Mouse (Mus musculus) E14TG2a.4 (cell line): ENCODE data around the gene Ccnd1.

ENCODE experiments used
- CTCF ChIP-seq: conservative IDR thresholded peaks from 2 replicates; pipeline ENCODE4 v1.5.1; 2014; ENCODE audit warnings: low read length
- NANOG ChIP-seq: IDR thresholded peaks from 2 replicates; pipeline ENCODE4 v1.6.1; 2014; ENCODE audit warnings: borderline replicate concordance, low read length, mixed read lengths
- POU5F1 ChIP-seq: IDR thresholded peaks from 2 replicates; pipeline ENCODE4 v1.6.1; 2014; ENCODE audit warnings: low read length, borderline replicate concordance

GRCm38 (mm10) chr7:144935563-144935962, 4.2 kb downstream of the Ccnd1 start:
- TF ChIP-seq CTCF, result peak; percentile 11; the same call in 1 of the 2 replicates
- no peak for TF ChIP-seq NANOG
- TF ChIP-seq POU5F1, result no peak
